Mouse (Mus musculus) activated CD4-positive, CD25-positive, alpha-beta regulatory T cell, adult 4 months (primary cell): ENCODE results near the gene Ttc7. TPM values are rescaled to one million over a fixed set of nuclear protein-coding genes. Genes with fewer than 3 reads are reported as not detected.
A peak's percentile ranks its signal among the peaks of the same experiment; 100 is the strongest.

Experiments
- ATAC-seq: one replicate; pipeline ENCODE4 v1.8.0; 2017
- polyA plus RNA-seq, 2 experiments: library from polyadenylated mRNA; unstranded; fragments of 100-300 nt; shearing (Covaris generic); gene quantifications; one replicate each; pipeline ENCODE4 v1.2.1; 2017

The Ttc7 gene
- 10 to 100 TPM; 21.2 to 24.5 TPM for polyA plus RNA-seq

DNA sequence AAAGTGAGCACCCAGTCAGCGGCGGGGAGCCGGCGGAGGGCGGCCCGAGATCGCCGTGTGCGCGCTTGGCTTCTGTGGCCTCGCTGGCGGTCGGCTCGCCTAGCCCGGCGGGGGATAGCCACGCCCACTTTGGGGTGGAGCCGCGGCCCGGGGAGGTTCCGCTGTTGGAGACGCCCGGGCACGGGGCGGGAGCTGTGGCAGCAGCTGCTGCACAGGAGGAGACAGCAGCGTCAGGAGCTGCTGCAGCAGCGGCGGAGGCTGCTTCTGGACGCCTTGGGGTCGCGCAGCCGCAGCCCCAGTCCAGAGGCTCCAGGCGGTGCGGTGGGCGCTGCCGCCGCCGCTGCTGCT lies at the start of gene Ttc7:
Gene Ttc7, plus strand, starts transcription at position 181 of the 348 bp plus-strand sequence.
- ATAC-seq = peak; percentile 61

DNA sequence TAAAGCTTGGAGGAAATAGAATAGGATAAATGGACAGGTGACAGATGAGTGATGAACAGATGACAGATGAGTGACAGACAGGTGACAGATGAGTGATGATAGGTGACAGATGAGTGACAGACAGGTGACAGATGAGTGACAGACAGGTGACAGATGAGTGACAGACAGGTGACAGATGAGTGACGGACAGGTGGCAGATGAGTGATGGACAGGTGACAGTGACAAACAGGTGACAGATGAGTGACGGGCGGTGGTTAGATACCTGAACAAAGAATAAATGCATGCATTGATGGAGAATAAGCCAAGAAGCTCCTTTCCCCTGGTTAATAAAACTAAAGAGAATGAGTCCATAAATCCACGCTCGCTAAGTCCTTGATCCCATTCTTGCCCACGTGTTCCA lies 47.7 kb upstream of the Ttc7 start:
- no peak for ATAC-seq

DNA sequence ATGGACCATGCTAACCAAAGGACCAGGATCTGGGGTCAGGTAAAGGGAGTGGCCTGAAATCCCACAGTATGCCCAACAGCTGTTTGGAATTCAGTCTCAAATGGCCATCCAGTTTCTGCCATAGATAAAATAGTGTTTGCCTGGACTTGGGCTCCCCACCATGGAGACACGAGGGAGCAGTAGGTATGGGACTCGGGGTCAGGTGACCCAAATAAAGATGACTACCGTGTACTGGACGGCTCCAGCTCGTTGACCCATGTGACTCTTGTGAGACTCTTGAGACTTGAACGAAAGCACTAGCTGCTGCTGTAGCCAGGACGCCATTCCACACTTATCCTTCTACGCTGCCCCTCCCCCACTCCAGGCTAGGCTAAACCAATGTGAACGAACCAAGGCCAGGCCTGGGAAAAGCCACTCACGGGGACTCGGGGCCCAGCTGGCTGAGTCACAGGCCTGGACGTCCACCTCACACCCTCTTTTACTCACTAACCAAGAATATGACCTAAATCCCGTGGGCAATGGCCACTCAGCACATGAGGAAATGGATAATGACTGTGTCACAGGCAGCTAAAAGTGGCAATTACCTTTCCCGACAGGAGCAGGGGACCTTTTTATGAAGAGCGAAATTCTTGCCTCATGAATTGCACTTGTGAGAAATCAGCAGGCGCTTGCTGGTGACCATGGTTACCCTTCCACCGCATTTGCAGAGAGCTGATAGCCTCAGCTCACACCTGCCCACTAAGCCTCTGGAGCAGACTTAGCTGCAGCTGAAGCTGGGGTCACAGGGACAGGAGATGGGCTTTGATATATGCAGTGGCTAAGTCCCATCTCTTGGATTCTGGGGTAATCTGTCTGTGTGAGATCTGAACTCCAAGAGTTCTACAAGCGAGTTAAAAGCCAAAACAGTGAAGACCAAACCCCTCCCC lies 45.7 kb upstream of the Ttc7 start:
- no peak for ATAC-seq

DNA sequence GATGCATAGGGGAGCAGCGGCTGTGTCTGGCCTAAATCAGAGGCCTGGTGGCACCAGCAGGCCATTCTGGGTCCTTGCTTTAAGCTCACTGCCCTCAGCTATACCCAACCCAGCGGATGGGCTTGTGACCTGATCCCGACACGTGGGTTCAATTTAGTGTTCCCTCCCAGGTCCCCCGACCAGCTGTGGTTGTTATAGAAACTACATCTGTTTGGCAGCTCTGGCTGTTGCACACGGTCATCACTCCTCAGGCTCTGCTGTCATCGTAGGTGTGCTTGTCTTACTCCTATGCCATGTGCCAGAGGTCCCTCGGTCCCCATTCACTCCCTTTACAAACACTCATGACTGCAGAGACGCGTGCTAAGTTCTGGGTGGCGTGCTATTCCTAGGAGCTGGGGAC lies 44.9 kb upstream of the Ttc7 start:
- no peak for ATAC-seq

DNA sequence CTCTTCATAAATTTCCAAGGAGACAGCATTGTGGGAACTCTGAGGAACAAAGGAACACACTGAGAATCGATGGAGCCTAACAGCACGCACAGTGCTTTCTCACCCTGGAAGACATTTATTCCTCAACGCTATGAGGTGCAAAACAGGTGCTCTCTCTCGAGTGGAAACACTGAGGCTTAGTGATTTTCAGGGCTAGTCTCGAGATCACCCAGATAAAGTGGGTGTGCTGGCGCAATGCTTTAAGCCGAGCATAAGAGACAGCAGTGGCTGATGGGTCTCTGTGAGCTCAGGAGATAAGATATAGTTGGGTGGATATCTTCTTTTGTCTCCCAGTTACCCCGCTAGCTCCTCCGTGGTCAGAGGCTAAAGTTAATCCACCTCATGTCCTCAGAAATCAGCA lies 36.6 kb upstream of the Ttc7 start:
- no peak for ATAC-seq

DNA sequence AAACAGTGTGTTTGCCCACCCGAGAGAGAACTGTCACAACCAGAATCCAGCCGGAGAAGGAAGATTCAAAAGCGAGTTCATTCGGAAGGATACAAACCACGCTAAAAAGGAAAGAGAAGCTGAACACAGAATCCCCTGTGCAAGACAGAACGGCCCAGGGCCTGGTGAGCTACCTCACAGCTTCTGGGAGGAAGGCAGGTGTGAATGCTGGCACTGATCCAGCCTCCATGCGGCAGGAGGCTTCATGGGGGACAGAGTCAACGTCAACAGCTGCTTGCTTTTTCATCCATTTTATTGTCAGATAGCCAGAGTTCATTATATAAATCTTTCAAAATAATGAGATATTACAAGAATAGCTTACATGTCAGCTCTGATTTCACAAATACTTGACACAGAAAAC lies 28.3 kb upstream of the Ttc7 start:
- no peak for ATAC-seq

DNA sequence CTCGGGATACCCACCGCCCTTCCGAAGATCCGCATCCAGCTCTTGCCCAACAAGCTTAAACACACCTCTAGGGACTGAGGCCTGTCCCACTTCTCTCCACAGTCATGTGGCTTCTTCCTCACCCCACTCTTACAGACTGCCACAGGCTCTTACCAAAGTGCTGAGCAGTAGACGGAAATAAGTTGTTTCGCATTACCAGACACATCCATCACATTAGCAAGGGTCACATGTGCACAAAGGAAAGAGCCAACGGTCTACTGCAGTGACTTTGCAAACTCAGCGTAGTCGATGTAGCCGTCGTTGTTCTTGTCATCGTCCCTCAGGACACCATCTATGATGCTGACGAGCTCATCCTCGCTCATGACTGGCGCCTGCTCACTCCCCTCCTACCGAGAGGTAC lies 27.0 kb upstream of the Ttc7 start:
- ATAC-seq = no peak

DNA sequence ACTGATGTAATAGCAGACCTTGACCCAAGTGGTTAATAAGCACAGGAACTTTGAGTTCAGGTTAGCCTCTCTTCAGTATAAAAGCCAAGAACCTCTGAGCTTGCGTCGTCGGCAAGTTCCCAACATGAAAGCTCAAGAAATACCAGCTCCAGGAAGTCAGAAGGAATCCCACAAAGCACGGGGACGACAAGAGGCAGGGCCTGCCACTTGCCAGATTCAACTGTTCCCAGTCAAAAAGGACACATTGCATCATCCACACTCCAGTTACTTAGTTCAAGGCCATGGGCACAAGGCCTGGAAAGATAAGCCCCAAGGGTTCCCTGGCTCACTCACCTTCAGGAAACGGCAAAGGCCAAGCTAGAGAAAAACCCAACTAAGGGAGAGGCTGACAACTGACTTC lies 19.3 kb upstream of the Ttc7 start:
- no peak for ATAC-seq

DNA sequence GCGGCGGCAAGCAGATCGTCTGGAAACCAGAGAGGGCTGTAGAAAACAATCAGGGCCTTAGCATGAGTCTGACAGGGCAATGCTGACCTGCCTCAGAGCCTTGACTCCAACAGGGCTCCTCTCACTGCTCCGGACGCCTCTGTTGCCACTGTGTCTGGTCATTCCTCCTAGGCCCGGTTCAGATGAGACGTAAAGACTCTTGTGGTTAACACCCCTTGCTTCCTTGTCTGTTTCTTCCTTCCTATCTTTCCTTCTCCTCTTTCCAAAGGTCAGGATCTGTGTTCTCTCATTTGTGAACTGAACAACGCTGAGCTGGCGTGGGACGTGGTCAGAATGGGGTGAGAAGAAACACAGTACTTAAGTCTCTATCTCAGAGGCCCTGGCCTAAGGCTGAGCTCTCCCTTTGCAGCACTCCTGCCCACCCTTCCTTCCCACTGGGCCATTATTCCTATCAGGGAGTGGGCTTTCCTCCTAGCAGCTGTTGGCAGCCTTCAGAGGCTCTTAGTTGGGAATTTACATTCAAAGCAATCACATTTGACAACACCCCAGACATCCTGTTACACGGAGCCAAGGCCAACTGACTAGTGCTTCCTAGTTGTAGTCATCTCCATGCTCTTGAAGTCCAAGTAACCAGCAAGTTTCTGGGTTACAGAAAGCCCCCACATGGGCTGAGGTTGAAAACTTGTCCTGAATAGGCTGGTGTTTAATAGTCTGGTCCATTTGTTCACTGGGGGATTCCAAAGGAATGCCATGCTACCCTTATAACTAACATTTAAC lies 18.4 kb upstream of the Ttc7 start:
- no peak for ATAC-seq

DNA sequence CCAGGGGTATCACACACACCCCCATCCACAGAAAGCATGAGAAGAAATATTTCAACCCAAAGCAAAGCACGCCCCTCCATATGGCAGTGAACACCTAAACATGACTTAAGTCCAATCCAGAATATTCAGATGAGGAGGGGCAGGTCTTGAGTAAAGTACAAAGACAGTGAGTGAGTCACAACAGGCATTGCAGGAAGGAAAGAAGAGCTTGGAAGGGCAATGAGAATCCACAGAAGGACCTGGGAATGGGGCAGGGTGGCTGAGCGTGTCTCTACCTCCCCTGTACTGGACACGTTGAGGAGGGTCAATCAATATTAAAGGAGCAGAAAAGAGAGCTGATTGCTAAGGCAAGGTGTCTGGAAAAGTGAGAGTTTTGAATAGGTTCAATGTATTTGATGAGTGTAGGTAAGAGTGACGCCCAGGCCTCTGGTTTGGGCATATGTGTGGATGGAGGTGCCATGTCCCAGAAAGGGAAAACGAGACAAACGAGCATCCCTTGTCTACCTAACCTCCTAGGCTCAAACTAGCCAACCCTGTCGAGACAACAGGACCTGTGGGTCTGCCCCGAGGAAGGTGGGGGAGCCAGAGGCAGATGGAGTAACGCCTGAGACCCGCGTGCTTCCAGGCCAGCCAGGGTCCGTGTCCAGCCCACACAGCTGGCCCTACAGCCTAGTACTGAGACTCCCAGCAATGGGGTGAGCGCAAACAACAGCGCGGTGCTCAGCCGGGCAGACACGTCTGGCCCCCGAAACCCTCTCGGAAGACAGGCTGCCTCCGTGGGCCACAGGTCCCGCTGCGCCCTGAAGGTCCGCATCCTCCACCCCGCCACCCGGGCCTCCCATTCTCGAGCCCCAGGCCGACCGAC lies 17.5 kb upstream of the Ttc7 start:
- peak; percentile 48 for ATAC-seq

DNA sequence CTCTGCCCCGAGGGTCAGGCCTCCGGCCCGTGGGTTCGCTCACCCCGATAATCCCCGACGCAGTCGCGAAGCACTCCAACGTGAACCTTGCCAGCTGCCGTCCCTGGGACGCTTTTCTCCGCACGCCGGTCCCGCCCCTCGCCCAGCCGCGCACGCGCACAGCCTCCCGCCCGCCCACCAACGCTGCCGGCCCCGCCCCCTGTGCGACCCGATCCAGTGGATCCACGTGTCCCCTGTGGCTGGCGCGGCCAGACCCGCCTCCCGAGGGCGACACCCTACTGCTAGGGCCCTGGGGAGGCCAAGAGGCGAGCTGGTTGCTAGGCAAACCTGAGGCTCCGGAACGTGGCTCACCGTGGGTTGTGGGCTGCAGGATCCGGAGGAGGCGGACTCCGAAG lies 16.9 kb upstream of the Ttc7 start, which contains the start of gene Mcfd2:
Gene Mcfd2, minus strand, starts transcription at position 144 of the 395 bp plus-strand sequence.
- ATAC-seq = peak; percentile 95

DNA sequence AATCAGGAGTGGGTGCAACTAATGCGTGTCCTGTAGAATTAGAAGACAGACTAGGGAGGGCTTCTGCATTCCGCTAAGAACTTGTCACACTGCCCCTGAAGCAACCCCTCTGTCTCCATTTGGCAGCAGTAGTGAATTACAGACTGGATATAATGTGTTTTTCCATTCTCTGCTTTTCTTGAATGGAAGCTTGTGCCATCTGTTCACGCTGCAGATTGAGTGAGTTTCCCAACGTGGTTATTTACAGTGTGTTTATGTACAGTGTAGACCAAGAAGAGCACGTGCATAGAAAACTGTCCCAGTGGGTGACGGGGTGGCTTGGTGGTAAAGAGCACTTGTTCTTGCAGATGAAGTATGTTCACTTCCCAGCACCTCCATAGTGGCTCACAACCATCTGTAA lies 13.2 kb upstream of the Ttc7 start:
- ATAC-seq = no peak

DNA sequence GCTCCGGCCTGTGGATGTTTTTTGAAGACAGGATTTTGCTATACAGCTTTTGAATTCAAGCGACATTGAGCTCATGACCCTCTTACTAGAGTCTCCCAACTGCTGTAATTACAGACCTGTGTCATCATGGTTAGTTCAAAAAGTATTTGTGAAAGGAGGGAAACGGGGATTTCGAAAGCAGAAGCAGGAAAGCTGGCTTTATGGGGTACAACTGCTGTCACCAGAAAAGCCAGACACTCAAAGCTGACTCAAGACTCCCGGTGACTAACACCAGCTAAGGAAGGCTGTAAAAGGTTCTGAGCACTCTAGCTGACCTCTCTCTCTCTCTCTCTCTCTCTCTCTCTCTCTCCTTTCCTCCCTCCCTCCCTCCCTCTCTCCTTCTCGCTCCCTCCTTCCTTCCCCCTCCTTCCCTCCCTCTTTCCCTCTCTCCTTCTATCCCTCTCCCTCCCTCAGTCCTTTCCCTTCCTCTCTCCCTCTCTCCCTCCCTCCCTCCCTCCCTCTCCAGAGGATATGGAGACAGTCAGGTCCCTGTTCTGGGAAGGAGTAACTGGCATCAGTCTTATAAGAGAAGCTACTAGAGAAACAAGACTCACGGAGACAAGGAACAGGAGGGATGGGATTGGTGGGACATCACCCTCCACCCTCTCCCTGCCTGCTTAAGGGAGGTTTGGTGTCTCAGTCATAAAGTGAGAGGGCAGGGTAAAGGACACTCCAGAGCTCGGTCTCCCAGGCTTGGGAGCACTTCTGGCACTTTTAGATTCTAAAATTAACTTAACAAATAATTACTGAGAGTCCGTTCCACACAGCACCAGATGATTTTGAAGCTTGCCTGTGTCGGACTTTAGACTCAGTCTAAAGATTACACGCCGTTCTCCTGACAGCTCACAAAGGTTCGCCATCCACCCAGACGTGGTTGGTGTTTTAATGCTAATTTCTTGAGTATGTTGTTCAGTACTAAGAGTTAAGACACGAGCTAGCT lies 7.0 kb upstream of the Ttc7 start:
- no peak for ATAC-seq

DNA sequence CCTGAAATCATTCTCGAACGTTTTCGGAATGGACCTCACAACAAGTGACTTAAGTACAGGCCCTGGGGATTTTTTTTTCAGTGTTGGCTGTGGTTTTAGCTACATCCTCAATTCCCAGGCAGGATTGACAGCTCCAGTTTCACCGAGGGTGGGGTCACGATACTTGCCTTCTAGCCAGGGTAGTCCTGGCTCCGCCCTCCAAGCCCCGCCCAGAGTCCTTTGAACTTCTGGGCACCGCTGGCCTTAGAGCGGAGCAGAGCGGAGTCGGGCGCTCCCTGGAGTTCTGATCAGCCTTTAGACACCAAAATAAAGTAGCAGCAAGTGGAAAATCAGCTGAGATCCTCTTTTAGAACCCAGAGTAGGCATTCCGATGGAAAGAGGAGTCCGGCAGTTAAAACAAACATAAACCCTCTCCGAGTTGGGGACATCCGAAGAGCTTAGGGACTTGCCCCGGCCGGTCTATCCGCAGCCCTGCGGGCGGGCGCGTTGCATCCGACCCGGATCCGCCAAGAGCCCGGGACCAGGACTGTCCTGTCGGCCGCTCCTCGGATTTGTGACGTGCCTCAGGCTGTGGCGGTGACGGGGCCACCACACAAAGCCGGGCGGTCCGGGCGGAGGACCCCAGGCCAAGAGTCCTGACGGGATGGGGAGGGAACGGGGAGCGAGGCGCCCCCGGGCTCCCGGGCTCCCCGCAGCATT lies 530 bp upstream of the Ttc7 start:
- peak; percentile 43 for ATAC-seq

DNA sequence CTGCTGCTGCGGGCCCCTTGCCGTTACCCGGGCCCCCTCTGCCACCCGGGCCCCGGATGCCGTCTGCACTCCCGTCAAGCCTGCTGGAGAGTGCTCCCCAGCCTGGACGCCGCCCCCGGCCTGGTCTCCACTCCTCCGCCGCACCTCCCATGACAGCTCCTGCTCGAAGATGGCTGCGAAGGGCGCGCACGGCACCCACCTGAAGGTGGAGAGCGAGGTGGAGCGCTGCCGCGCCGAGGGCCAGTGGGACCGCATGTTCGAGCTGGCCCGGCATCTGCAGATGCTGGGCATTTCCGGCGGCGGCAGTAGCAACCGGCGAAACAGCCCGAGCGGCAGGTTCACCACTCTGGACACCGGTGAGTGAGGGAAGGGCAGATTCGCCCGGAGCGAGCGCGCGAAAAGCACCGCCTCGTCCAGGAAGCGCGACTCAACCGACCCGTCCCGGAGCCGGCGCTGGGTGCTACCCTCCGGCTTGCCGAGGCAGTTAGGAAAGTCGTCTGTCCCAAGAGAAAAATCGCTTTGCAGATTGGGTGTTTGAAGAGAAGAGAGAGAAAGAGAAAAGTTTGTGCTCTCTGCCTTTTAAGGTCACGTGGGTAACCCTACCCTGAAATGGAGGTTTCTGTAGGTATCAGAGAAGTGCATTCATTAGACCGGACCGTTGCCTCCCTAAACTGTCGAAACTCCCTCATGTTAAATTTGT lies 519 bp downstream of the Ttc7 start:
- ATAC-seq = peak; percentile 24

DNA sequence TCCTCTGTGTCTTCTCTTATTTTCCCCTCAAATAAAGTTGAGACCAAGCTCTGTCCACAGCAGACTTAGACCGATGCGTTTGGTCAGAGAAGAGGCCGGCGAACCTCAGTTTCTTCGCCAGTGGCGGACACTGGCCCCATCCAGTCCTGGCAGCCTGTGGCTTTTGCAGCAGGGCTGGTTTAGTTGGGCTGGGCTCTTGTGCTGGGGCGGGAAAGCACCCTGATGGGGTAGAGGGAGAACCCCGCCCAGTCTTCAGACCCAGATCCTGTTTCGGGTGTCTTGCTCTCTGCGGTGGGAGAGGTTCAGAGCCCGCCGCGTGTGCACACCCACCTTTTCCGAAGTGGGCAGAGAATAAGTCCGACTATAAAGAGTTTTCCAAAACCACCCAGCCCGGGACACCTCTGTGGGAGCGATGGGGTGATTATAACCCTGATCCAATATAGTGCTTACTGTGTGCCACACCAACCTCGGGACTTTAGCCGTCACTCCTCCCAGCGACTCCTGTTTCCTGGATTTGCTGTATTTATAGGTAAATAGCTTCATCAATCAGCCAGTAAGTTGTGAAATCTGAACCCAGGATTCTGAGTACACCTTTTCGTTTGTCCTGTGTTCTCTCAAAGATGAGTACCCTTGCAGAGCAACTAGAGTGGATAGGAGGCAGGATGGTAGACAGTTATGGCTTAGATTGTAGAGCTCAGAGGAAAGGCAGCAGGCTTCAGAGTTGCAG lies 1.2 kb downstream of the Ttc7 start:
- ATAC-seq = peak; percentile 68

DNA sequence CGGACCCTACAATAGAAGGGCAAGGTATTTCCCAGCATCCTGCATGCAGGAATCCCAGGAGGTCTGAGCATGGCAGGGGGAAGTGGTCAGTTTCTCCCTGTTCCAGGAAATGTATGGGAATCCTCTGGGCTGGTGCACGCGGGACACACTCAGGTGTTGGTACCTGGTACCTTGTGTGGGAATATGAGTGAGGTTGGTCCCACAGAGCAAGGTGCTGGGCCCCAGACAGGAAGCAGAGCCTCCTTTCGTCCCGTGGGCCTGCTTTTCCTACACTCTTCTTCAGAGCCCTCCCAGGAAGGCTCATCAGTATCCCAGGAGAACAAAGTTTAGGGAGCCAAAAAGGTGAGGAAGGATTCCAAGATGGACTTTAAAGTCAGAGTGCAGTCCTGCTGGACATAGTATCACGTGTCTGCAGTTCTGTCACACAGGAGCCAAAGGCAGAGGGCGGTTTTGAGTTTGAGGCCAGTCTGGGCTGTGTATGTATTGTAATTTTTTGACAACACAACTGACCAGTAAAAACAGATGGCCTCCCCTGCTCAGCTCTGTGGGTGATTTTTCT lies 1.9 kb downstream of the Ttc7 start:
- ATAC-seq = no peak

DNA sequence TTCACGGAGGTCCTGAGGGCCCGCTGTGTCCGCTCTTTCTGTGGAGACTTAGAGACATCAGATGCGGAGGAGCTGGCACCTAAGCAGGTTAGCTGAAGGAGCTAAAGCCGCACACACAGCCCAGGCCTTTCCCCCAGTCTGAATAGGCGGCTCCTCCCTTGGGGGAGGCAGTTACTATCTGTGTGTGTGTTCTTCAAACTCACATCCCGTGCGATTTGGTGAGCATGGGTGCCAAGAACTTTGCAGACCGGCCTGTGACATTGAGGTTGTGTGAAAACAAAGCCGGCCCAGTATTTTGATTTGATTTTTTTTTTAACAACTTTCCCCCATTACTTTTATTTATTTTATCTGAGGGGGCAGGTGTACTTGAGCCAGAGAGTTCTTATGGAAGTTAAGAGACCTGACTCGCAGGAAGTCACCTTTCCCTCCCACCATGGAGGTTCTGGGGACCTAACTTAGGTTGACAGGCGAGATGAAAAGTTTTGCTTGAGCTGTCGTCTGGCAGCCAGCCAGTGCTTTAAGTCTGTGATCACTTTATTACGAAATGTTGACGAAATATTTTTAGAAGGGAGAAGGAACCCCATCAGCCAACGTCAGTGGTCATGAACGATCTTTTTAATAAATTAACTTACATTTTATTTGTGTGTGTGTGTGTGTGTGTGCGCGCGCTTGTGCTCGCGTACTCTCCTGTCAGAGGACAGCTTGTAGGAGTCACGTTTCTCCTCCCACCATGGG lies 3.2 kb downstream of the Ttc7 start:
- ATAC-seq = no peak
